Mouse (Mus musculus) thymus, adult 2 months (tissue): Measurements from ENCODE around the gene Rab43.

ENCODE experiments used
- CTCF ChIP-seq: fragments of 200-500 bp; IDR thresholded peaks from 2 replicates; pipeline ENCODE4 v1.5.1; 2012; ENCODE audit warnings: mild to moderate bottlenecking, control low read depth, low read length, moderate library complexity, borderline replicate concordance; ENCODE audit not compliant: control insufficient read depth, poor library complexity, insufficient read depth; ENCODE audit errors: extremely low read depth
- POLR2A ChIP-seq: fragments of 200-500 bp; IDR thresholded peaks from 2 replicates; pipeline ENCODE4 v1.6.1; 2012; ENCODE audit warnings: mild to moderate bottlenecking, low read length, control low read depth, moderate library complexity; ENCODE audit not compliant: control insufficient read depth, poor library complexity, insufficient read depth; ENCODE audit errors: extremely low read depth

DNA sequence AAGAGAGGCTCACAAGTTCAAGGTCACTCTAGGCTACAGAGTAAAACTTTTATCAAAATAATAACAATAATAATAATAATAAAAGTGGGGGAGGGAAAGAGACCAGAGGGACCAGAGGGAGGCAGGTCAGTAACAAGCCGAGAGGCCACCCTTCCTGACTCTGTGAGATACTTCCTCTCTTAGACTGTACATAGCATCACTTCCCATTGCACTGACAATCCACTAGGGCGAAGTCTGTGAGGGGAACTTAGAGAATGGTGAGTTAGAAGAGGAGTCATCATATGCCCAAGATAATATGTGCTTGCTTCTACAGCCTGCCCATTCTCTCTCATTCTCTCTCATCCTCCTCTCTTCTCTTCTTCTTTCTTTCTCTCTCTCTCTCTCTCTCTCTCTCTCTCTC is 5.9 kb downstream of the Rab43 start:
- TF ChIP-seq POLR2A, result no peak
- TF ChIP-seq CTCF, result no peak
